8 mouse cellular contexts compared by ENCODE assay signal in the genomic region with DNA sequence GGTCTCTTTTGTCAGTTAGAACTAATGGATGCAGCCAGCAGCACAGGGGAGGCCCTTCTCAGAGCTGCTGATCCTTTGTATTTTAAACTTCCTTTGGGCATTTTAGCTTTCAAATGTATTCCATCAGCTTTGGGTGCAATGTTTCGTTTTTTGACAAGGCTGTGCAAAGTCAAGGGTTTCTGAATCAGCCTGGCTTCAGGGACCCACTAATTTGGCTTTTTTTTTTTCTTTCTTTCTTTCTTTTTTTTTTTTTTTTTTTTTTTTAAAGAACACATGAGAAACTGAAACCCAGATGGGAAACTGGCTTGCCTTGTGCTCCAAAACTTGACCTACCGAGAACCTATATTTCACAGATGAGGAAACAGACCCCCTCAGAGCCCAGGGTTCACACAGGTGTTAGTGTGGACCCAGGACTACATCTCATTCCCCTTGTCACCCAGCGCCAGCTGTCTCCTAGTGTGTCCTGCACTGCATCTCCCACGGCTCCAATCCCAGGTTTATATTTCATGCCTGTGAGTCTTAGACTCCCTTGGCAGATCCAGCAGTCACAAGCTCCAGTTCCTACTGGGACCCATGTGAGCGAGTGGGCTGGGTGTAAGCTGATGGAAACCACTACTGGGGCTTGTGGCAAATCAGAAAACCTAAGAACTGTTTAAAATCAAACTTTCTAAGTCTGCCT. TPM values are rescaled to one million over a fixed set of nuclear protein-coding genes. Genes with fewer than 3 reads are reported as not detected.
DNase-seq lines count a peak whose midpoint lies in the region; ATAC-seq lines count a peak whose summit lies in the region.
"Had no signal": no experiment of that assay in that cellular context is flagged by ENCODE, and none has a peak within 500 bp of the region (broad histone marks: within the 10 kb centered on the region; RNA-seq: fewer than 3 reads in every experiment).

No protein-coding gene starts in this region.

- no peaks in the 10 kb centered on the region for H3K9me3 ChIP-seq in embryonic facial prominence, embryonic 10.5 days
- H3K9me3 ChIP-seq in neural tube, embryonic 11.5 days (ENCODE audit: control insufficient read depth, low read length), result no peaks in the 10 kb centered on the region
- H3K9me3 ChIP-seq: liver, embryonic 13.5 days had no signal

- H3K9ac ChIP-seq in neural tube, embryonic 11.5 days (ENCODE audit: low read length), result no peak overlapping the region
- H3K9ac ChIP-seq: liver, embryonic 13.5 days had no signal

- H3K4me3 ChIP-seq in embryonic facial prominence, embryonic 10.5 days, result no peak overlapping the region
- H3K4me3 ChIP-seq in neural tube, embryonic 11.5 days (ENCODE audit: low read depth, low read length), result no peak overlapping the region
- H3K4me3 ChIP-seq: liver, embryonic 13.5 days had no signal

- H3K4me2 ChIP-seq in neural tube, embryonic 11.5 days (ENCODE audit: low read depth), result no peak overlapping the region
- H3K4me2 ChIP-seq: liver, embryonic 13.5 days had no signal

- no peaks in the 10 kb centered on the region for H3K36me3 ChIP-seq in embryonic facial prominence, embryonic 10.5 days (replicated peaks)
- no peaks in the 10 kb centered on the region for H3K36me3 ChIP-seq in neural tube, embryonic 11.5 days (ENCODE audit: control insufficient read depth, insufficient read depth, low read length)
- H3K36me3 ChIP-seq: liver, embryonic 13.5 days had no signal

- ATAC-seq in neural tube, embryonic 11.5 days (ENCODE audit: insufficient read depth, low FRiP score, low TSS enrichment), result no peak

- H3K4me1 ChIP-seq in embryonic facial prominence, embryonic 10.5 days, result peaks cover 37% of the 10 kb centered on the region
- H3K4me1 ChIP-seq in neural tube, embryonic 11.5 days (ENCODE audit: control insufficient read depth, insufficient read depth, low read length), result peaks cover 6% of the 10 kb centered on the region; the same call in 1 of the 2 replicates
- H3K4me1 ChIP-seq: liver, embryonic 13.5 days had no signal

- H3K27ac ChIP-seq in embryonic facial prominence, embryonic 10.5 days (replicated peaks), result peak overlapping the region; percentile 74
- H3K27ac ChIP-seq in neural tube, embryonic 11.5 days (ENCODE audit: low read depth, low read length), result no peak overlapping the region
- H3K27ac ChIP-seq: liver, embryonic 13.5 days had no signal

- intact Hi-C loops in left cerebral cortex, postnatal 4 days (cut with DNase I), result no loop called here
- intact Hi-C loops in heart, postnatal 10 days (cut with DNase I), result no loop called here

- peak; percentile 27 for DNase-seq in left cerebral cortex, postnatal 4 days
- no peak for DNase-seq in left cerebral cortex, adult 11 months (ENCODE audit: low spot score)
- peak; percentile 66 for DNase-seq in embryonic facial prominence, embryonic 10.5 days (ENCODE audit: low spot score)
- peak; percentile 18 to 23 for DNase-seq in heart, postnatal 10 days
- DNase-seq in neural tube, embryonic 11.5 days (ENCODE audit: low spot score), result peak; percentile 36
- no peak for DNase-seq in spleen, postnatal 10 days (ENCODE audit: low spot score in 2 of 2)
- no peak for DNase-seq in frontal cortex, postnatal 36 days (ENCODE audit: low spot score in 2 of 2)
- DNase-seq: liver, embryonic 13.5 days had no signal

- WGBS in embryonic facial prominence, embryonic 10.5 days, result 28% methylated on average over 5 of the region's 5 CpGs
- WGBS in neural tube, embryonic 11.5 days, result 36% methylated on average over 5 of the region's 5 CpGs

- no peaks in the 10 kb centered on the region for H3K27me3 ChIP-seq in embryonic facial prominence, embryonic 10.5 days (replicated peaks; ENCODE audit: low read depth, poor library complexity, severe bottlenecking)
- no peaks in the 10 kb centered on the region for H3K27me3 ChIP-seq in neural tube, embryonic 11.5 days (ENCODE audit: control insufficient read depth, insufficient read depth, low read length)
- H3K27me3 ChIP-seq: liver, embryonic 13.5 days had no signal

RNA-seq across cellular contexts. Expression of gene Unc5c, which starts 26.4 kb away (rescaled TPM):
- total RNA-seq in left cerebral cortex, postnatal 4 days (2021), result 10 to 100 TPM; 52.2 to 56.9 TPM
- 10.3 and 11.9 TPM in 2 replicates for polyA plus RNA-seq in embryonic facial prominence, embryonic 10.5 days (2016; fragmentation: Nextera tagmentation; extraction: Ambion mirVana)
- under 1 TPM; 0.47 to 0.79 TPM for total RNA-seq in heart, postnatal 10 days (2021)
- polyA plus RNA-seq in neural tube, embryonic 11.5 days (2014; fragmentation: Nextera tagmentation; extraction: Ambion mirVana), result 15.1 and 17.5 TPM in 2 replicates

Comparison
In these comparisons a context has a peak if more than half of its experiments do, and no peak if none do; other contexts are left out.
1. DNase-seq: peak in left cerebral cortex, postnatal 4 days (single experiment), embryonic facial prominence, embryonic 10.5 days (single experiment), heart, postnatal 10 days (2 of 2) and neural tube, embryonic 11.5 days (single experiment); none in left cerebral cortex, adult 11 months (single experiment), spleen, postnatal 10 days (0 of 2) and frontal cortex, postnatal 36 days (0 of 2).
2. RNA of gene Unc5c, which starts 26.4 kb away (total RNA-seq): 52.2 to 56.9 TPM in left cerebral cortex, postnatal 4 days; 0.47 to 0.79 TPM in heart, postnatal 10 days; every median in the first group is over 10 times any median in the second.